Mouse (Mus musculus) heart, adult 2 months (tissue): ENCODE measurements around the gene Snx9.

Experiments used
- CTCF ChIP-seq: fragments of 200-600 bp; IDR thresholded peaks from 2 replicates; pipeline ENCODE4 v1.8.1; 2022; ENCODE audit warnings: antibody characterized with exemption, mild to moderate bottlenecking, moderate library complexity
- EP300 ChIP-seq: fragments of 200-500 bp; IDR thresholded peaks from 2 replicates; pipeline ENCODE4 v1.6.1; 2011; ENCODE audit warnings: low read depth, low read length, control low read depth; ENCODE audit not compliant: insufficient read depth
- POLR2A ChIP-seq: fragments of 200-500 bp; IDR thresholded peaks from 2 replicates; pipeline ENCODE4 v1.6.1; 2011; ENCODE audit warnings: mild to moderate bottlenecking, low read depth, low read length, control low read depth; ENCODE audit not compliant: insufficient read depth

DNA sequence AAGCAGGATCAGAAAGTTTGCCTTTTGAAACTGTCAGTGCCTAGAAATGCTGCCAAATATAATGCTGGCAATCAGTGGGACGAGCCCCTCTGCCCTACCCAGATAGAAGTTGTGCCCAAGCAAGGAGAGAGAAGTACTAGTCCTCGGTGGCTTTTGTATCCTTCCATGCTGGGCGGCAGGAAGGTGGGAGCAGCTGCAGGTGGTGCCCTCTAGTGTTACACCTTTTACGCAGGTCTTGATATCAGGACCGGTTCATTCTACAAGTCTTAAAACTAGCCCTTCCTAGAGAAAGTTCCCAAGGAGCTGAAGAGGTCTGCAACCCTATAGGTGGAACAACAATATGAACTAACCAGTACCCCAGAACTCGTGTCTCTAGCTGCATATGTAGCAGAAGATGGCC, 139.7 kb downstream of the Snx9 start:
- TF ChIP-seq CTCF, result peak; percentile 62
- TF ChIP-seq EP300, result 0 out of 2 replicates have a peak, but pooled peaks have one; percentile 13
- TF ChIP-seq POLR2A, result no peak
